Mouse (Mus musculus) CH12.LX (cell line): Measurements from ENCODE around the gene Olfr951. TPM values are rescaled to one million over a fixed set of nuclear protein-coding genes. Genes with fewer than 3 reads are reported as not detected.

ENCODE experiments used
- DNase-seq: peaks from one replicate; pipeline ENCODE4 v3.0.0-alpha.2; 2013; ENCODE audit errors: extremely low read depth
- H3K27ac ChIP-seq: 2 replicates; pipeline ENCODE4 v1.5.1; 2012; ENCODE audit warnings: low read depth, mild to moderate bottlenecking, control low read depth, moderate library complexity; ENCODE audit not compliant: insufficient read depth
- H3K27me3 ChIP-seq: replicated peaks from 2 replicates; pipeline ENCODE3; 2012; ENCODE audit warnings: inconsistent platforms
- H3K36me3 ChIP-seq, 2 experiments: replicated peaks in 1 of 2; 2 replicates each; pipeline versions ENCODE3 to v1.6.1; 2012; ENCODE audit warnings: inconsistent platforms in 1 of 2, low read length in 1 of 2, mild to moderate bottlenecking in 1 of 2, mixed read lengths in 1 of 2, moderate library complexity in 1 of 2; ENCODE audit not compliant: control insufficient read depth in 1 of 2, insufficient read depth in 1 of 2
- H3K4me1 ChIP-seq, 2 experiments: 2 replicates each; pipeline ENCODE4 v1.6.1; 2012; ENCODE audit warnings: inconsistent platforms in 1 of 2, moderate library complexity in 1 of 2; ENCODE audit not compliant: insufficient read depth in 2 of 2, control insufficient read depth in 1 of 2
- H3K4me2 ChIP-seq: 2 replicates; pipeline ENCODE4 v1.6.1; 2012; ENCODE audit warnings: low read depth, mild to moderate bottlenecking, control low read depth; ENCODE audit not compliant: poor library complexity, insufficient read depth, severe bottlenecking
- H3K4me3 ChIP-seq, 3 experiments: fragments of 150-350 bp in 1 of 3; sonication (generic) in 1 of 3; replicated peaks in 1 of 3; 2 replicates each; pipeline versions ENCODE3 to v1.5.1; 2011 to 2012; ENCODE audit warnings: low read depth in 2 of 3, low read length in 2 of 3, mild to moderate bottlenecking in 2 of 3, moderate library complexity in 2 of 3, control low read depth in 1 of 3, improper control_type of control experiment in 1 of 3, inconsistent platforms in 1 of 3, mixed read lengths in 1 of 3; ENCODE audit not compliant: poor library complexity in 1 of 3
- H3K79me2 ChIP-seq: replicated peaks from 2 replicates; pipeline ENCODE4 v1.6.1; 2012; ENCODE audit warnings: mild to moderate bottlenecking, moderate library complexity; ENCODE audit not compliant: control insufficient read depth, poor library complexity, insufficient read depth, severe bottlenecking; ENCODE audit errors: extremely low read depth
- H3K9ac ChIP-seq: 2 replicates; pipeline ENCODE4 v1.6.1; 2012; ENCODE audit warnings: low read depth, mild to moderate bottlenecking, control low read depth, moderate library complexity; ENCODE audit not compliant: insufficient read depth
- H3K9me3 ChIP-seq: replicated peaks from 2 replicates; pipeline ENCODE3; 2012; ENCODE audit warnings: low read length, inconsistent platforms, mixed read lengths
- BHLHE40 ChIP-seq: IDR thresholded peaks from 2 replicates; pipeline ENCODE4 v1.6.1; 2011; ENCODE audit warnings: mild to moderate bottlenecking, low read depth, low read length, improper control_type of control experiment
- E2F4 ChIP-seq: IDR thresholded peaks from 2 replicates; pipeline ENCODE4 v1.6.1; 2011; ENCODE audit warnings: low read depth, low read length, improper control_type of control experiment; ENCODE audit not compliant: insufficient replicate concordance
- EP300 ChIP-seq: IDR thresholded peaks from 2 replicates; pipeline ENCODE4 v1.6.1; 2011; ENCODE audit warnings: low read length, improper control_type of control experiment
- ETS1 ChIP-seq: conservative IDR thresholded peaks from 2 replicates; pipeline ENCODE4 v1.6.1; 2012; ENCODE audit warnings: low read depth, mild to moderate bottlenecking, inconsistent platforms, low read length, improper control_type of control experiment, moderate library complexity
- GABPA ChIP-seq: IDR thresholded peaks from 2 replicates; pipeline ENCODE4 v1.6.1; 2012; ENCODE audit warnings: low read depth, low read length, improper control_type of control experiment, inconsistent platforms; ENCODE audit not compliant: insufficient replicate concordance
- JUND ChIP-seq: conservative IDR thresholded peaks from 2 replicates; pipeline ENCODE4 v1.6.1; 2011; ENCODE audit warnings: low read depth, low read length, improper control_type of control experiment
- KAT2A ChIP-seq: IDR thresholded peaks from 2 replicates; pipeline ENCODE4 v1.6.1; 2012; ENCODE audit warnings: low read length, improper control_type of control experiment, inconsistent platforms; ENCODE audit not compliant: insufficient replicate concordance
- NELFE ChIP-seq: IDR thresholded peaks from 2 replicates; pipeline ENCODE4 v1.6.1; 2011; ENCODE audit warnings: low read depth, low read length, improper control_type of control experiment
- PAX5 ChIP-seq: IDR thresholded peaks from 2 replicates; pipeline ENCODE4 v1.6.1; 2012; ENCODE audit warnings: low read length, inconsistent platforms, mixed read lengths
- POLR2A ChIP-seq: IDR thresholded peaks from 2 replicates; pipeline ENCODE4 v1.6.1; 2011; ENCODE audit warnings: low read depth, mild to moderate bottlenecking, improper control_type of control experiment, low read length
- POLR2AphosphoS2 ChIP-seq: IDR thresholded peaks from 2 replicates; pipeline ENCODE4 v1.6.1; 2011; ENCODE audit warnings: low read depth, low read length, improper control_type of control experiment
- RCOR1 ChIP-seq: conservative IDR thresholded peaks from 2 replicates; pipeline ENCODE4 v1.6.1; 2012; ENCODE audit warnings: low read depth, mild to moderate bottlenecking, inconsistent platforms, low read length, improper control_type of control experiment
- SMC3 ChIP-seq: IDR thresholded peaks from 2 replicates; pipeline ENCODE4 v1.6.1; 2011; ENCODE audit warnings: low read depth, low read length, improper control_type of control experiment
- TCF12 ChIP-seq: IDR thresholded peaks from 2 replicates; pipeline ENCODE4 v1.6.1; 2014; ENCODE audit warnings: low read depth, mild to moderate bottlenecking, inconsistent platforms, low read length, improper control_type of control experiment
- USF1 ChIP-seq: IDR thresholded peaks from 2 replicates; pipeline ENCODE4 v1.6.1; 2014; ENCODE audit warnings: low read depth, mild to moderate bottlenecking, inconsistent platforms, low read length, improper control_type of control experiment
- ZMIZ1 ChIP-seq: IDR thresholded peaks from 2 replicates; pipeline ENCODE4 v1.6.1; 2012; ENCODE audit warnings: low read depth, mild to moderate bottlenecking, inconsistent platforms, low read length, improper control_type of control experiment
- ZNF384 ChIP-seq: IDR thresholded peaks from 2 replicates; pipeline ENCODE4 v1.6.1; 2012; ENCODE audit warnings: low read depth, low read length, improper control_type of control experiment, inconsistent platforms
- dilution Hi-C: fragments of 300-500 bp; cut with MboI; formaldehyde crosslinking; loops from 2 replicates; pipeline ENCODE4 v1.14.3; 2020; ENCODE audit warnings: low sequenced_read_pairs; ENCODE audit not compliant: extremely low pct_unique_long_range_greater_than_20kb, extremely low pct_ligation_motif_present
- in situ Hi-C: fragments of 300-500 bp; cut with MboI; formaldehyde crosslinking; loops from 3 replicates; pipeline ENCODE4 v1.14.3; 2019; ENCODE audit warnings: low sequenced_read_pairs, low pct_ligation_motif_present, low pct_unique_long_range_greater_than_20kb, mixed read lengths
- polyA plus RNA-seq: library from polyadenylated mRNA; unstranded; fragments of >175 nt; gene quantifications from 2 replicates; pipeline ENCODE4 v1.2.1, GENCODE M21; 2012; ENCODE audit warnings: low read depth; ENCODE audit not compliant: insufficient read length
- total RNA-seq, 2 experiments: library from RNA; depleted of rRNA; stranded (reverse); fragments of 300-350 nt in 1 of 2; fragments of >200 nt in 1 of 2; gene quantifications; 2 replicates each; pipeline ENCODE4 v1.2.3; 2012 to 2014

The Olfr951 gene
- total RNA-seq (2012; rRNA removed) = not detected in 2 replicates
- not detected in 2 replicates for total RNA-seq (2014; rRNA removed)
- polyA plus RNA-seq = not detected in 2 replicates

GRCm38 (mm10) chr9:39387110-39387509, at the start of gene Olfr951:
Gene Olfr951, plus strand, starts transcription at chr9:39387410.
- Histone ChIP-seq H3K79me2 (no peaks in the 10 kb centered on the region), H3K36me3 (no peaks in the 10 kb centered on the region), H3K4me2 (no peak within 1 kb of the TSS), H3K4me3 (no peak within 1 kb of the TSS), H3K9ac (no peak within 1 kb of the TSS), H3K27ac (no peak within 1 kb of the TSS), H3K4me1 (no peaks in the 10 kb centered on the region), H3K9me3 (no peaks in the 10 kb centered on the region), H3K27me3 (no peaks in the 10 kb centered on the region)
- in situ Hi-C loops = no loop called here
- no peak for DNase-seq
- TF ChIP-seq PAX5 (no peak), POLR2AphosphoS2 (no peak), KAT2A (no peak)
- dilution Hi-C loops = no loop called here

GRCm38 (mm10) chr9:39427048-39427447, 39.8 kb downstream of the Olfr951 start, which contains the start of gene Olfr952:
Gene Olfr952, minus strand, starts transcription at chr9:39427148.
- TF ChIP-seq ZMIZ1 (no peak), JUND (no peak), PAX5 (no peak), TCF12 (no peak), RCOR1 (no peak), SMC3 (no peak), USF1 (no peak), BHLHE40 (no peak), ETS1 (no peak), E2F4 (no peak), GABPA (no peak), POLR2A (no peak), ZNF384 (no peak), NELFE (no peak), EP300 (no peak)
- Histone ChIP-seq H3K36me3 (no peaks in the 10 kb centered on the region), H3K4me3 (no peak within 1 kb of the TSS), H3K4me1 (no peaks in the 10 kb centered on the region), H3K9ac (no peak within 1 kb of the TSS), H3K79me2 (no peaks in the 10 kb centered on the region), H3K27me3 (no peaks in the 10 kb centered on the region), H3K27ac (no peak within 1 kb of the TSS), H3K4me2 (no peak within 1 kb of the TSS), H3K9me3 (no peaks in the 10 kb centered on the region)
- dilution Hi-C loops = no loop called here
- DNase-seq = no peak
- in situ Hi-C loops = no loop called here

Other genes starting within 250 kb of the Olfr951 start
- not detected in 2 replicates for gene Olfr943, start 221.1 kb upstream of the Olfr951 start, total RNA-seq (2012; rRNA removed)
- gene Olfr943, start 221.1 kb upstream of the Olfr951 start, total RNA-seq (2014; rRNA removed) = not detected in 2 replicates
- not detected in 2 replicates for gene Olfr943, start 221.1 kb upstream of the Olfr951 start, polyA plus RNA-seq
- gene Olfr944, start 185.5 kb upstream of the Olfr951 start, total RNA-seq (2012; rRNA removed) = not detected in 2 replicates
- gene Olfr944, start 185.5 kb upstream of the Olfr951 start, total RNA-seq (2014; rRNA removed) = not detected in 2 replicates
- not detected in 2 replicates for gene Olfr944, start 185.5 kb upstream of the Olfr951 start, polyA plus RNA-seq
- not detected in 2 replicates for gene Olfr1537, start 137.4 kb upstream of the Olfr951 start, total RNA-seq (2012; rRNA removed)
- not detected in 2 replicates for gene Olfr1537, start 137.4 kb upstream of the Olfr951 start, total RNA-seq (2014; rRNA removed)
- gene Olfr1537, start 137.4 kb upstream of the Olfr951 start, polyA plus RNA-seq = not detected in 2 replicates
- not detected in 2 replicates for gene Olfr945, start 110.6 kb upstream of the Olfr951 start, total RNA-seq (2012; rRNA removed)
- not detected in 2 replicates for gene Olfr945, start 110.6 kb upstream of the Olfr951 start, total RNA-seq (2014; rRNA removed)
- gene Olfr945, start 110.6 kb upstream of the Olfr951 start, polyA plus RNA-seq = not detected in 2 replicates
- gene Olfr948, start 61.4 kb upstream of the Olfr951 start, total RNA-seq (2012; rRNA removed) = not detected in 2 replicates
- gene Olfr948, start 61.4 kb upstream of the Olfr951 start, total RNA-seq (2014; rRNA removed) = not detected in 2 replicates
- not detected in 2 replicates for gene Olfr948, start 61.4 kb upstream of the Olfr951 start, polyA plus RNA-seq
- not detected in 2 replicates for gene Olfr952, start 39.7 kb downstream of the Olfr951 start, total RNA-seq (2012; rRNA removed)
- gene Olfr952, start 39.7 kb downstream of the Olfr951 start, total RNA-seq (2014; rRNA removed) = not detected in 2 replicates
- gene Olfr952, start 39.7 kb downstream of the Olfr951 start, polyA plus RNA-seq = not detected in 2 replicates
- gene Olfr954, start 69.3 kb downstream of the Olfr951 start, total RNA-seq (2012; rRNA removed) = not detected in 2 replicates
- not detected in 2 replicates for gene Olfr954, start 69.3 kb downstream of the Olfr951 start, total RNA-seq (2014; rRNA removed)
- gene Olfr954, start 69.3 kb downstream of the Olfr951 start, polyA plus RNA-seq = not detected in 2 replicates
- not detected in 2 replicates for gene Olfr955, start 84.5 kb downstream of the Olfr951 start, total RNA-seq (2012; rRNA removed)
- not detected in 2 replicates for gene Olfr955, start 84.5 kb downstream of the Olfr951 start, total RNA-seq (2014; rRNA removed)
- gene Olfr955, start 84.5 kb downstream of the Olfr951 start, polyA plus RNA-seq = not detected in 2 replicates
- not detected in 2 replicates for gene Olfr44, start 106.6 kb downstream of the Olfr951 start, total RNA-seq (2012; rRNA removed)
- gene Olfr44, start 106.6 kb downstream of the Olfr951 start, total RNA-seq (2014; rRNA removed) = not detected in 2 replicates
- gene Olfr44, start 106.6 kb downstream of the Olfr951 start, polyA plus RNA-seq = not detected in 2 replicates
- gene Olfr957, start 128.4 kb downstream of the Olfr951 start, total RNA-seq (2012; rRNA removed) = not detected in 2 replicates
- gene Olfr957, start 128.4 kb downstream of the Olfr951 start, total RNA-seq (2014; rRNA removed) = not detected in 2 replicates
- gene Olfr957, start 128.4 kb downstream of the Olfr951 start, polyA plus RNA-seq = not detected in 2 replicates
- gene Olfr958, start 166.6 kb downstream of the Olfr951 start, total RNA-seq (2012; rRNA removed) = not detected in 2 replicates
- gene Olfr958, start 166.6 kb downstream of the Olfr951 start, total RNA-seq (2014; rRNA removed) = not detected in 2 replicates
- not detected in 2 replicates for gene Olfr958, start 166.6 kb downstream of the Olfr951 start, polyA plus RNA-seq
- gene Olfr959, start 188.2 kb downstream of the Olfr951 start, total RNA-seq (2012; rRNA removed) = not detected in 2 replicates
- gene Olfr959, start 188.2 kb downstream of the Olfr951 start, total RNA-seq (2014; rRNA removed) = not detected in 2 replicates
- gene Olfr959, start 188.2 kb downstream of the Olfr951 start, polyA plus RNA-seq = not detected in 2 replicates
- gene AW551984, start 217.0 kb downstream of the Olfr951 start, total RNA-seq (2012; rRNA removed) = not detected in 2 replicates
- not detected in 2 replicates for gene AW551984, start 217.0 kb downstream of the Olfr951 start, total RNA-seq (2014; rRNA removed)
- not detected in 2 replicates for gene AW551984, start 217.0 kb downstream of the Olfr951 start, polyA plus RNA-seq
- not detected in 2 replicates for gene Olfr148, start 223.2 kb downstream of the Olfr951 start, total RNA-seq (2012; rRNA removed)
- not detected in 2 replicates for gene Olfr148, start 223.2 kb downstream of the Olfr951 start, total RNA-seq (2014; rRNA removed)
- gene Olfr148, start 223.2 kb downstream of the Olfr951 start, polyA plus RNA-seq = not detected in 2 replicates
- not detected in 2 replicates for gene Olfr960, start 234.0 kb downstream of the Olfr951 start, total RNA-seq (2012; rRNA removed)
- not detected in 2 replicates for gene Olfr960, start 234.0 kb downstream of the Olfr951 start, total RNA-seq (2014; rRNA removed)
- gene Olfr960, start 234.0 kb downstream of the Olfr951 start, polyA plus RNA-seq = not detected in 2 replicates